Mouse (Mus musculus) lung, adult 2 months (tissue): ENCODE data around the gene Tmem171.

Source experiments
- CTCF ChIP-seq: fragments of 200-500 bp; IDR thresholded peaks from 2 replicates; pipeline ENCODE4 v1.5.1; 2011; ENCODE audit warnings: mild to moderate bottlenecking, low read length, control low read depth; ENCODE audit not compliant: insufficient read depth
- POLR2A ChIP-seq: fragments of 200-500 bp; IDR thresholded peaks from 2 replicates; pipeline ENCODE4 v1.6.1; 2011; ENCODE audit warnings: low read depth, mild to moderate bottlenecking, control low read depth, low read length, borderline replicate concordance; ENCODE audit errors: extremely low read depth

GRCm38 (mm10) chr13:98636571-98636970 lies 58.1 kb downstream of the Tmem171 start:
- TF ChIP-seq CTCF, result no peak
- no peak for TF ChIP-seq POLR2A
